Mouse (Mus musculus): ENCODE measurements around the gene Shank2. TPM values are rescaled to one million over a fixed set of nuclear protein-coding genes. Genes with fewer than 3 reads are reported as not detected.

Shank2 gene
- total and polyA plus RNA-seq, 3 experiments: not detected

- Histone ChIP-seq H3K4me3 (ENCODE audit: control insufficient read depth in 1 of 2, insufficient read depth in 1 of 2, low read depth in 2 of 2, low read length in 2 of 2) (no peak overlapping the region), H3K9ac (ENCODE audit: control insufficient read depth, low read depth, low read length, poor library complexity, severe bottlenecking) (no peak overlapping the region)
These were observed 37.0 kb downstream of the Shank2 start for GRCm38 (mm10) chr7:144038741-144039140.

DNA sequence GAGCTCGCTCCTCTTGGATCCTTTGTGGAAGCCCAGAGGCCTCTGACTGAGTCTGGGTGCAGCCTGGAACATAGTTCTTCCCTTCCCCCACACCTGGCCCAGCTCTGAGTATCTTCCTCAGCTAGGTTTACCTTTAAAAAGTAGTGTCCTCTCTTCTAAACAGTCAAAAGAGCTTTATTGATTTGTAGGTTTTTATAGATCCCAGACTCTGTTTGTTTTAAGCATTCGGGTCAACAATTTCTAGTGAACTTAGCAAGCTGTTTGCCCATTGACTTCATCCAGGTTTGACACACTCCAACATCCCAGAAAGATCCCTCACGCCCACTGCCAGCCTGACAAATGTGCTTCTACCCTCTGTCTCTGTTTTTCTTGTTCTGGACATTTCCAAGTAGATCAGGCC, 38.6 kb downstream of the Shank2 start:
- H3K27me3 ChIP-seq (ENCODE audit: control insufficient read depth in 1 of 2, insufficient read depth in 2 of 2, low read length in 2 of 2): no peaks in the 10 kb centered on the region
- H3K9ac ChIP-seq (ENCODE audit: control insufficient read depth, low read depth, low read length, poor library complexity, severe bottlenecking): no peak overlapping the region
- no peaks in the 10 kb centered on the region for H3K4me1 ChIP-seq (ENCODE audit: control insufficient read depth in 1 of 2, insufficient read depth in 2 of 2, low read length in 2 of 2)
- H3K4me3 ChIP-seq (ENCODE audit: control insufficient read depth in 1 of 2, insufficient read depth in 1 of 2, low read depth in 2 of 2, low read length in 2 of 2): no peak overlapping the region
- no peaks in the 10 kb centered on the region for H3K36me3 ChIP-seq (ENCODE audit: control insufficient read depth in 1 of 2, insufficient read depth in 2 of 2, low read length in 2 of 2)
- no peak for TF ChIP-seq BHLHE40 (IDR thresholded peaks at IDR 0.05; ENCODE audit: borderline replicate concordance, low read depth, low read length)
- TF ChIP-seq MXI1 (IDR thresholded peaks at IDR 0.05; ENCODE audit: low read depth, low read length): no peak
- no peak for TF ChIP-seq CHD2 (IDR thresholded peaks at IDR 0.05; ENCODE audit: low read length)
- no peak for TF ChIP-seq ZKSCAN1 (IDR thresholded peaks at IDR 0.05; ENCODE audit: low read depth, low read length)
- no peak for TF ChIP-seq POLR2A (IDR thresholded peaks at IDR 0.05; ENCODE audit: control insufficient read depth in 1 of 2, insufficient read depth in 1 of 2, low read depth in 1 of 2, low read length in 2 of 2, poor library complexity in 1 of 2)
- TF ChIP-seq RCOR1 (IDR thresholded peaks at IDR 0.05; ENCODE audit: low read depth, low read length): no peak
- no peak for TF ChIP-seq SIN3A (IDR thresholded peaks at IDR 0.05; ENCODE audit: low read length)
- TF ChIP-seq USF1 (IDR thresholded peaks at IDR 0.05; ENCODE audit: low read depth, low read length): no peak
- no peak for TF ChIP-seq UBTF (IDR thresholded peaks at IDR 0.05; ENCODE audit: borderline replicate concordance, insufficient read depth, low read depth, low read length)
- no peak for TF ChIP-seq MAZ (IDR thresholded peaks at IDR 0.05; ENCODE audit: low read depth, low read length)
- no peak for TF ChIP-seq NRF1 (IDR thresholded peaks at IDR 0.05; ENCODE audit: insufficient read depth, low read depth, low read length, poor library complexity, severe bottlenecking)
- TF ChIP-seq EP300 (IDR thresholded peaks at IDR 0.05; ENCODE audit: low read depth in 1 of 2, low read length in 2 of 2): no peak
- no peak for TF ChIP-seq CTCF (IDR thresholded peaks at IDR 0.05 in 2 of 3, conservative IDR thresholded peaks at IDR 0.05 in 1 of 3; ENCODE audit: control insufficient read depth in 1 of 3, insufficient read depth in 1 of 3, low read depth in 2 of 3, low read length in 3 of 3, poor library complexity in 1 of 3, severe bottlenecking in 1 of 3)
- no peak for TF ChIP-seq MAFK (IDR thresholded peaks at IDR 0.05; ENCODE audit: borderline replicate concordance, low read depth, low read length)
- TF ChIP-seq TBP (IDR thresholded peaks at IDR 0.05; ENCODE audit: low read depth, low read length): no peak
- TF ChIP-seq TAL1 (IDR thresholded peaks at IDR 0.05; ENCODE audit: low read length): no peak
- H3K9me3 ChIP-seq (replicated peaks; ENCODE audit: insufficient read depth, low read length): no peaks in the 10 kb centered on the region
- DNase-seq (ENCODE audit: low read depth, low spot score): no peak
- H3K79me2 ChIP-seq (ENCODE audit: control insufficient read depth, insufficient read depth, low read length, poor library complexity): no peaks in the 10 kb centered on the region
- no peak overlapping the region for H3K27ac ChIP-seq (ENCODE audit: control insufficient read depth, low read depth, low read length)

More at GRCm38 (mm10) chr7:144038741-144039140, 37.0 kb downstream of the Shank2 start:
- Histone ChIP-seq H3K4me1 (ENCODE audit: control insufficient read depth in 1 of 2, insufficient read depth in 2 of 2, low read length in 2 of 2) (no peaks in the 10 kb centered on the region), H3K9me3 (replicated peaks; ENCODE audit: insufficient read depth, low read length) (no peaks in the 10 kb centered on the region), H3K79me2 (ENCODE audit: control insufficient read depth, insufficient read depth, low read length, poor library complexity) (no peaks in the 10 kb centered on the region), H3K27ac (ENCODE audit: control insufficient read depth, low read depth, low read length) (no peak overlapping the region), H3K27me3 (ENCODE audit: control insufficient read depth in 1 of 2, insufficient read depth in 2 of 2, low read length in 2 of 2) (no peaks in the 10 kb centered on the region), H3K36me3 (ENCODE audit: control insufficient read depth in 1 of 2, insufficient read depth in 2 of 2, low read length in 2 of 2) (no peaks in the 10 kb centered on the region)
- no peak for TF ChIP-seq E2F4 (IDR thresholded peaks at IDR 0.05; ENCODE audit: borderline replicate concordance, low read depth, low read length)
- TF ChIP-seq MAZ (IDR thresholded peaks at IDR 0.05; ENCODE audit: low read depth, low read length): no peak
- TF ChIP-seq RAD21 (IDR thresholded peaks at IDR 0.05; ENCODE audit: low read depth, low read length): no peak
- no peak for TF ChIP-seq USF1 (IDR thresholded peaks at IDR 0.05; ENCODE audit: low read depth, low read length)
- TF ChIP-seq JUND (IDR thresholded peaks at IDR 0.05; ENCODE audit: low read depth, low read length): no peak
- no peak for TF ChIP-seq CHD2 (IDR thresholded peaks at IDR 0.05; ENCODE audit: low read length)
- no peak for TF ChIP-seq HCFC1 (IDR thresholded peaks at IDR 0.05; ENCODE audit: low read depth, low read length)
- no peak for TF ChIP-seq MXI1 (IDR thresholded peaks at IDR 0.05; ENCODE audit: low read depth, low read length)
- TF ChIP-seq RCOR1 (IDR thresholded peaks at IDR 0.05; ENCODE audit: low read depth, low read length): no peak
- no peak for TF ChIP-seq CTCF (IDR thresholded peaks at IDR 0.05 in 2 of 3, conservative IDR thresholded peaks at IDR 0.05 in 1 of 3; ENCODE audit: control insufficient read depth in 1 of 3, insufficient read depth in 1 of 3, low read depth in 2 of 3, low read length in 3 of 3, poor library complexity in 1 of 3, severe bottlenecking in 1 of 3)
- TF ChIP-seq ZNF384 (IDR thresholded peaks at IDR 0.05; ENCODE audit: low read depth, low read length): no peak
- no peak for TF ChIP-seq POLR2AphosphoS5 (IDR thresholded peaks at IDR 0.05; ENCODE audit: borderline replicate concordance, low read depth, low read length)
- TF ChIP-seq POLR2AphosphoS2 (IDR thresholded peaks at IDR 0.05; ENCODE audit: low read length): no peak
- TF ChIP-seq TBP (IDR thresholded peaks at IDR 0.05; ENCODE audit: low read depth, low read length): no peak
- TF ChIP-seq MAX (IDR thresholded peaks at IDR 0.05; ENCODE audit: low read length): no peak
- TF ChIP-seq MEF2A (IDR thresholded peaks at IDR 0.05; ENCODE audit: extremely low read depth, insufficient replicate concordance, low read depth, low read length, poor library complexity, severe bottlenecking): no peak
- TF ChIP-seq EP300 (IDR thresholded peaks at IDR 0.05; ENCODE audit: low read depth in 1 of 2, low read length in 2 of 2): no peak
- no peak for TF ChIP-seq TAL1 (IDR thresholded peaks at IDR 0.05; ENCODE audit: low read length)
- TF ChIP-seq USF2 (IDR thresholded peaks at IDR 0.05; ENCODE audit: borderline replicate concordance in 1 of 2, insufficient read depth in 1 of 2, low read depth in 1 of 2, low read length in 2 of 2): no peak
- TF ChIP-seq ZMIZ1 (IDR thresholded peaks at IDR 0.05; ENCODE audit: low read depth, low read length): no peak
- DNase-seq (ENCODE audit: low read depth, low spot score): no peak
